Mouse (Mus musculus): ENCODE measurements around the gene Zfp385a. TPM values are rescaled to one million over a fixed set of nuclear protein-coding genes. Genes with fewer than 3 reads are reported as not detected.

The Zfp385a gene
- total and polyA plus RNA-seq, 2 experiments from 2014 or later = 13.0 to 21.3 TPM

GRCm38 (mm10) chr15:103356130-103356529, 16.2 kb upstream of the Zfp385a start:
- Histone ChIP-seq H3K4me1 (ENCODE audit: insufficient read depth) (no peaks in the 10 kb centered on the region), H3K27ac (ENCODE audit: low read depth, low read length) (no peak overlapping the region), H3K4me3 (ENCODE audit: low read depth, low read length) (no peak overlapping the region), H3K36me3 (ENCODE audit: insufficient read depth) (no peaks in the 10 kb centered on the region), H3K27me3 (ENCODE audit: insufficient read depth, low read length) (no peaks in the 10 kb centered on the region), H3K9ac (no peak overlapping the region), H3K9me3 (ENCODE audit: low read length) (no peaks in the 10 kb centered on the region), H3K4me2 (ENCODE audit: low read depth) (no peak overlapping the region)
- ATAC-seq = no peak
- no peak for TF ChIP-seq CTCF (IDR thresholded peaks at IDR 0.05; ENCODE audit: low read depth)
- 85% methylated on average over 4 of the region's 4 CpGs for WGBS
- no peak for DNase-seq

- H3K9me3 ChIP-seq (ENCODE audit: low read length) = no peaks in the 10 kb centered on the region
- WGBS = 80% methylated on average over 4 of the region's 4 CpGs
- DNase-seq (no peak), ATAC-seq (no peak)
- TF ChIP-seq CTCF (IDR thresholded peaks at IDR 0.05; ENCODE audit: low read depth) = no peak
- H3K27me3 ChIP-seq (ENCODE audit: insufficient read depth, low read length) = no peaks in the 10 kb centered on the region
- no peaks in the 10 kb centered on the region for H3K36me3 ChIP-seq (ENCODE audit: insufficient read depth)
- no peak overlapping the region for H3K9ac ChIP-seq
- H3K4me2 ChIP-seq (ENCODE audit: low read depth) = no peak overlapping the region
- H3K27ac ChIP-seq (ENCODE audit: low read depth, low read length) = no peak overlapping the region
- H3K4me3 ChIP-seq (ENCODE audit: low read depth, low read length) = no peak overlapping the region
- H3K4me1 ChIP-seq (ENCODE audit: insufficient read depth) = no peaks in the 10 kb centered on the region
Measured at GRCm38 (mm10) chr15:103355420-103355819, 15.5 kb upstream of the Zfp385a start.

- Histone ChIP-seq H3K27me3 (ENCODE audit: insufficient read depth, low read length) (no peaks in the 10 kb centered on the region), H3K9me3 (ENCODE audit: low read length) (no peaks in the 10 kb centered on the region), H3K27ac (ENCODE audit: low read depth, low read length) (no peak overlapping the region), H3K9ac (no peak overlapping the region), H3K4me2 (ENCODE audit: low read depth) (no peak overlapping the region), H3K4me3 (ENCODE audit: low read depth, low read length) (no peak overlapping the region), H3K4me1 (ENCODE audit: insufficient read depth) (no peaks in the 10 kb centered on the region), H3K36me3 (ENCODE audit: insufficient read depth) (no peaks in the 10 kb centered on the region)
- 93% methylated on average over 2 of the region's 2 CpGs for WGBS
- ATAC-seq = no peak
- DNase-seq = no peak
- no peak for TF ChIP-seq CTCF (IDR thresholded peaks at IDR 0.05; ENCODE audit: low read depth)
Measured at GRCm38 (mm10) chr15:103354690-103355089, 14.8 kb upstream of the Zfp385a start.

- ATAC-seq = no peak
- Histone ChIP-seq H3K4me2 (ENCODE audit: low read depth) (no peak overlapping the region), H3K27me3 (ENCODE audit: insufficient read depth, low read length) (no peaks in the 10 kb centered on the region), H3K9me3 (ENCODE audit: low read length) (no peaks in the 10 kb centered on the region), H3K9ac (no peak overlapping the region), H3K4me1 (ENCODE audit: insufficient read depth) (no peaks in the 10 kb centered on the region), H3K27ac (ENCODE audit: low read depth, low read length) (no peak overlapping the region), H3K36me3 (ENCODE audit: insufficient read depth) (no peaks in the 10 kb centered on the region), H3K4me3 (ENCODE audit: low read depth, low read length) (no peak overlapping the region)
- TF ChIP-seq CTCF (IDR thresholded peaks at IDR 0.05; ENCODE audit: low read depth) = no peak
- DNase-seq = no peak
- 93% methylated on average over 11 of the region's 11 CpGs for WGBS
Measured at GRCm38 (mm10) chr15:103353511-103354256, 13.8 kb upstream of the Zfp385a start.

- no peaks in the 10 kb centered on the region for H3K27me3 ChIP-seq (ENCODE audit: insufficient read depth, low read length)
- DNase-seq (peak; percentile 72), ATAC-seq (peak; percentile 62)
- TF ChIP-seq CTCF (IDR thresholded peaks at IDR 0.05; ENCODE audit: low read depth) = peak; percentile 86
- 42% methylated on average over 4 of the region's 4 CpGs for WGBS
- no peaks in the 10 kb centered on the region for H3K36me3 ChIP-seq (ENCODE audit: insufficient read depth)
- no peaks in the 10 kb centered on the region for H3K9me3 ChIP-seq (ENCODE audit: low read length)
- H3K4me2 ChIP-seq (ENCODE audit: low read depth) = no peak overlapping the region
- no peaks in the 10 kb centered on the region for H3K4me1 ChIP-seq (ENCODE audit: insufficient read depth)
- no peak overlapping the region for H3K27ac ChIP-seq (ENCODE audit: low read depth, low read length)
- no peak overlapping the region for H3K9ac ChIP-seq
- no peak overlapping the region for H3K4me3 ChIP-seq (ENCODE audit: low read depth, low read length)
Measured at GRCm38 (mm10) chr15:103352856-103353255, 13.0 kb upstream of the Zfp385a start.

- 4% methylated on average over 2 of the region's 2 CpGs for WGBS
- peak; percentile 67 for TF ChIP-seq CTCF (IDR thresholded peaks at IDR 0.05; ENCODE audit: low read depth)
- no peak overlapping the region for H3K4me2 ChIP-seq (ENCODE audit: low read depth)
- no peak overlapping the region for H3K27ac ChIP-seq (ENCODE audit: low read depth, low read length)
- peak; percentile 39; the same call in 1 of the 2 replicates for ATAC-seq
- H3K27me3 ChIP-seq (ENCODE audit: insufficient read depth, low read length) = no peaks in the 10 kb centered on the region; the same call in 1 of the 2 replicates
- H3K36me3 ChIP-seq (ENCODE audit: insufficient read depth) = no peaks in the 10 kb centered on the region
- no peaks in the 10 kb centered on the region for H3K4me1 ChIP-seq (ENCODE audit: insufficient read depth)
- H3K9ac ChIP-seq = no peak overlapping the region
- no peaks in the 10 kb centered on the region for H3K9me3 ChIP-seq (ENCODE audit: low read length)
- no peak overlapping the region for H3K4me3 ChIP-seq (ENCODE audit: low read depth, low read length)
- peak; percentile 71 for DNase-seq
Measured at GRCm38 (mm10) chr15:103347275-103347684, 7.4 kb upstream of the Zfp385a start.

- H3K4me1 ChIP-seq (ENCODE audit: insufficient read depth) = no peaks in the 10 kb centered on the region
- H3K9me3 ChIP-seq (ENCODE audit: low read length) = no peaks in the 10 kb centered on the region
- WGBS = 86% methylated on average over 6 of the region's 6 CpGs
- H3K4me3 ChIP-seq (ENCODE audit: low read depth, low read length) = no peak overlapping the region
- ATAC-seq = no peak
- no peak for DNase-seq
- TF ChIP-seq CTCF (IDR thresholded peaks at IDR 0.05; ENCODE audit: low read depth) = no peak
- no peak overlapping the region for H3K4me2 ChIP-seq (ENCODE audit: low read depth)
- no peak overlapping the region for H3K27ac ChIP-seq (ENCODE audit: low read depth, low read length)
- no peaks in the 10 kb centered on the region; the same call in 1 of the 2 replicates for H3K27me3 ChIP-seq (ENCODE audit: insufficient read depth, low read length)
- no peak overlapping the region for H3K9ac ChIP-seq
- H3K36me3 ChIP-seq (ENCODE audit: insufficient read depth) = no peaks in the 10 kb centered on the region
Measured at GRCm38 (mm10) chr15:103345789-103346188, 5.9 kb upstream of the Zfp385a start.

Measured in forebrain, postnatal 0 days (tissue).